Mouse (Mus musculus) kidney, adult 2 months (tissue): Measurements from ENCODE around the gene Gtpbp3. TPM values are rescaled to one million over a fixed set of nuclear protein-coding genes. Genes with fewer than 3 reads are reported as not detected.

Experiments used
- DNase-seq: peaks from one replicate; pipeline ENCODE4 v3.0.0; 2021
- H3K27ac ChIP-seq: fragments of 200-500 bp; 2 replicates; pipeline ENCODE4 v1.5.1; 2012; ENCODE audit warnings: low read depth, low read length, control low read depth, inconsistent platforms; ENCODE audit not compliant: insufficient read depth
- H3K27me3 ChIP-seq: fragments of 200-500 bp; replicated peaks from 2 replicates; pipeline ENCODE4 v1.6.1; 2012; ENCODE audit warnings: mild to moderate bottlenecking, moderate library complexity, low read length, inconsistent platforms; ENCODE audit not compliant: control insufficient read depth, insufficient read depth
- H3K36me3 ChIP-seq: fragments of 200-500 bp; 2 replicates; pipeline ENCODE4 v1.6.1; 2012; ENCODE audit warnings: mild to moderate bottlenecking, moderate library complexity, low read length, inconsistent platforms; ENCODE audit not compliant: control insufficient read depth, insufficient read depth
- H3K4me1 ChIP-seq: fragments of 200-500 bp; 2 replicates; pipeline ENCODE4 v1.6.1; 2011; ENCODE audit warnings: low read length; ENCODE audit not compliant: control insufficient read depth, insufficient read depth
- H3K4me3 ChIP-seq: fragments of 200-500 bp; 2 replicates; pipeline ENCODE4 v1.5.1; 2011; ENCODE audit warnings: mild to moderate bottlenecking, low read depth, low read length, control low read depth; ENCODE audit not compliant: insufficient read depth
- CTCF ChIP-seq: fragments of 200-500 bp; conservative IDR thresholded peaks from 2 replicates; pipeline ENCODE4 v1.5.1; 2011; ENCODE audit warnings: low read depth, mild to moderate bottlenecking, control low read depth, low read length, moderate library complexity, mixed read lengths; ENCODE audit not compliant: insufficient read depth, insufficient read length
- POLR2A ChIP-seq: fragments of 200-500 bp; IDR thresholded peaks from one replicate; pipeline ENCODE4 v1.6.1; 2011; ENCODE audit warnings: low read depth, low read length, control low read depth
- WGBS: fragments of 180-500 bp; shearing (Covaris S2); methylation state at CpG from one replicate; pipeline ENCODE4 v1.1.7; 2018; 5-methylcytosine and 5-hydroxymethylcytosine counted together
- polyA plus RNA-seq: library from polyadenylated mRNA; depleted of rRNA; stranded (reverse); fragments of >200 nt; gene quantifications from 2 replicates; pipeline ENCODE4 v1.2.3, GENCODE M21; 2012

Gene Gtpbp3
- polyA plus RNA-seq, 1 experiment, result 20.2 TPM

DNA sequence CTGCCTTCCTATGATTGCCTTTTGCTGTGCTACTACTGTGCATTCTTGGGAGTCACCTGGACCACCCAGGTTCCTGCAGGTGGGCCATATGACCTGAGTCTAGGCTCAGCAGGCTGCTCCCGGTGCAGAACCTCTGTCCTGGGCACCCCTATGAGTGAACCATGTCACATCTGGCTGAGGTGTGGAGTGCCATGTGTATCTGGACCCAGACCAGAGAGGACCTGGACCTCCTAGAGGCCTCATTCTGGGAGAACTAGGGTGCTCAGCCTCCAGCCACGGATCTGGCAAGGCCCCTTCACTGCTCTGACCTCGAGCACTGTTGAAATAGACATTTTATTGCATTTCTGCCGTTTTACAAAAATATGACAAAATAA lies 12.2 kb upstream of the Gtpbp3 start:
- no peak overlapping the region for H3K4me3 ChIP-seq
- TF ChIP-seq CTCF (no peak), POLR2A (no peak)
- peaks cover 2% of the 10 kb centered on the region; the same call in 1 of the 2 replicates for H3K4me1 ChIP-seq
- H3K27ac ChIP-seq, result no peak overlapping the region
- H3K36me3 ChIP-seq, result no peaks in the 10 kb centered on the region
- 38% methylated on average over 4 of the region's 4 CpGs for WGBS
- no peaks in the 10 kb centered on the region for H3K27me3 ChIP-seq
- DNase-seq, result no peak

DNA sequence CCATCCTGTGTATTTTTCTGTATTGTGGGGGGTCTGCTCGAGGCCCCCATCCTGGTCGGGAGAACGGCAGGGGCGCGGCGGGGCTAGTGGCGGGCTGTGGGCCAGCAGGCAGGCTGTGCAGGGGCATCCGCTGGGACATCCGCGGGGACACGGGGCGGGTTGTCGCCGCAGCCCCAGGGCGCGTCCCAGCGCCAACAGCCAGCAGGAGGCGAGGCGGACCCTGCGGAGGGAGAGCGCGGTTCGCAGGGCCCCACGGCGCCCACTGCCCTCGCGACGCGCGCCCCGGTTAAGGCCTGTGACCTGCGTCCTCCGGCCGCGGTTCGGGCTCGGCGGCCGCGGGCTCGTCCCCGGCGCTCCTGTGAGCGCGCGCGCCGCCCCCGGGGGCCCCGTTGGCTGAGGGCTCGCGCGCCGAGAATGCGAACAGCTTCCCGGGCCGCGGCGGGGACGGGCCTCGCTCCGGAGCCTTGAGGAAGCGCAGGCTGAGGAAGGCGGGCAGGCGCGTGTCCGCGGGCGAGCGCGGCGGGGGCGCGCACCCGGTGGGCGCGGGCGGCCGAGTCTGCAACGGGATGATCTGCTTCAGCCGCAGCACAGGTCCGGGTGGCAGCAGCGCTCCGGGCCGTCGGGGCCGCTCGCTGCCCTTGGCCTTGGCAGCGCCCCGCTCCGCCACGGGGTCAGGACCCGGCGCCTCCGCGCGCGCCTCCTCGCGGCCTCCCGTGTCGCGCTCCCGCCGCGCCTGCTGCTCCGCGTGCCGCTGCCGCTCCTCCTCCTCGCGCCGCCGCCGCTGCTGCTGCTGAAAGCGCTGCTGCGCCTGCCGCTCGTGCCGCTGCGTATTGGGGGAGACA lies 11.6 kb upstream of the Gtpbp3 start:
- H3K27me3 ChIP-seq, result no peaks in the 10 kb centered on the region
- peak overlapping the region; percentile 57 for H3K4me3 ChIP-seq
- peak; percentile 84 for DNase-seq
- H3K36me3 ChIP-seq, result no peaks in the 10 kb centered on the region
- TF ChIP-seq POLR2A (no peak), CTCF (no peak)
- H3K27ac ChIP-seq, result peak overlapping the region; percentile 17
- H3K4me1 ChIP-seq, result peaks cover 2% of the 10 kb centered on the region; the same call in 1 of the 2 replicates
- 1% methylated on average over 116 of the region's 121 CpGs for WGBS

DNA sequence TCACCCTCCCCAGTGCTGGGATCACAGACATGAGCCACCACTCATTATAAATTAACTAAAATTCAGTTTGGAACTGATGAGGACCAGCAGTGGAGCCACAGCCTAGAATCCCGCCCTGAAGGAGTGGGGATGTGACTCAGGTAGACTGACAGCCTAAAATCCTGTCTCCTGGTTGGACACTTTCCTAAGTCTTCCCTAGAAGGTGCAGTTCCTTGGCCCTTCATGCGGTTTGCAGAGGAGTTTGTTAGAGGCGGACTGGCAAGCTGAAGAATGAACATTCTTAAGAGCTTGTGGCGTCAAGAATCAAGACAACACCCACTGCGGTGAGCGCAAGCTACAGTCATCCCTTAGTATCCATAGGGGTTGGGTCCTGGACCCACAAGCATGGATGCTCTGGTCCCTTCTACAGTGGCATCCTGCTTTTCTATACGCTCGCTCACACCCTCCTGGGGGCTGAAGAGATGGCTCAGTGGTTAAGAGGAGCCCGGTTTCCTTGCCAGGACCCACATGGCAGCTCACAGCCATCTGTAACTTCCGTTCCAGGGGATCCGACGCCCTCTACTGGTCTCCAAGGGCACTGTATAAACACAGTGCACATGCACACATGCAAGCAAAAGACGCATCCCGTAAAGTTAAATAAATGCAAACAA lies 10.6 kb upstream of the Gtpbp3 start:
- no peaks in the 10 kb centered on the region for H3K36me3 ChIP-seq
- no peak overlapping the region for H3K27ac ChIP-seq
- no peaks in the 10 kb centered on the region for H3K27me3 ChIP-seq
- 65% methylated on average over 14 of the region's 14 CpGs for WGBS
- DNase-seq, result no peak
- H3K4me3 ChIP-seq, result no peak overlapping the region
- peaks cover 2% of the 10 kb centered on the region; the same call in 1 of the 2 replicates for H3K4me1 ChIP-seq
- TF ChIP-seq POLR2A (no peak), CTCF (peak; percentile 47)

DNA sequence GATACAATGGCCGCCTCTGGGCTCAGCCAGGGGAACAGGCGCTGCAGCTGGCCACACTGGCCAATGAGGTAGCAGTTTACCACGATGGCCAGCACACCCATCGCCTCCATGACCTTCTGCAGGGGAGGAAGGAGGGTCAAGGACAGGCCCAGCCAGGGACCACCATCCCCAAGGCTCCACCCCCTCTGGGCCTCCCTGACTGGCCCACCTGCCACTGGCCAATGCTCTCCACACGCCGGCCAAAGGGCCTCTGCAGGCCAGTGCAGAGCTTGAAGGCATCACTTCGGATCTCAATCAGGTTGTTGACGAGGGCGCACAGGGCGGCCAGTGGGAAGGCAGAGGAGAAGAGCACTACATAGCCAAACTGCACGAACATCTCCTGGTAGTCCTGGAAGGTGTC lies 9.0 kb upstream of the Gtpbp3 start:
- Histone ChIP-seq H3K27me3 (no peaks in the 10 kb centered on the region), H3K27ac (no peak overlapping the region), H3K4me1 (peaks cover 2% of the 10 kb centered on the region; the same call in 1 of the 2 replicates), H3K36me3 (no peaks in the 10 kb centered on the region), H3K4me3 (no peak overlapping the region)
- no peak for DNase-seq
- 93% methylated on average over 11 of the region's 11 CpGs for WGBS
- no peak for TF ChIP-seq CTCF
- TF ChIP-seq POLR2A, result no peak

DNA sequence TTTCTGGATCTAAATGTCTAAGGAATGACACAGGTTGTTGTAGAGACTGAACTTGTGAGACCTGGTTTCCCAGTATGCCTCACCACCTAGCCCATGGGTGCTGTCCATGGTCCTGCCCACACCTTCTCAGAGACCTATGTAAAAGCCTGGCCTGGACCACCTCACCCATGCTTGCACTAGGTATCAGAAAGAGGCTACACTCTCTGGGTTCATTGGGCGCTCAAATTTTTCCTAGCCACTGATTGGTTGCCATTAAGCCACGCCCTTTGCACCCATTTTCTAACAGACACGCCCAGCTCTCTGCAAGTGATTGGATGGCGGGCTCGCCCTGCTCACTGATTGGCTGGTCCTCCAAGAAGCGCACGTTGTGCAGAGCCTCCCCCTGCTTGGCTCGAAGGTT lies 4.0 kb upstream of the Gtpbp3 start:
- TF ChIP-seq POLR2A, result no peak
- no peak for TF ChIP-seq CTCF
- H3K4me1 ChIP-seq, result no peaks in the 10 kb centered on the region
- 68% methylated on average over 8 of the region's 8 CpGs for WGBS
- no peak overlapping the region for H3K4me3 ChIP-seq
- H3K27ac ChIP-seq, result no peak overlapping the region
- peak; percentile 50 for DNase-seq
- no peaks in the 10 kb centered on the region for H3K36me3 ChIP-seq
- no peaks in the 10 kb centered on the region for H3K27me3 ChIP-seq

DNA sequence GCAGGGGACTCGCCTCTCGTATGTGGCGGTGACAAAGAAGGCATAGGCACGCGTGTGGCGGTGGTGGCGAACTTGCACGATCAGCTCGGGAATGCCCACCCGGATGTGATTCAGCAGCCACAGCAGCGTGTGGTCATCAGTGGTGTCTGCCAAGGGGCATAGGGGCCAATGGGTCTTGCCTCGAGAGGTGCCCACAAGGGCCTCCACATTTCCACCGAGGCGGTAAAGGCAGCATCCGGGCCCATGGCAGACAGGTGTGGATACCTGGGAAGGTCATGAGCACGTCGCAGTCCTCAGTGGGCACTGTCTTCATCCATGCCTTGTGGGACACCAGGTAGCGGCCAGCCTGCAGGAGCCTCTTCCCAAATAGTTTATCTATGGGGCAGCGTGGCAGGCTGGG lies 3.2 kb upstream of the Gtpbp3 start:
- H3K27ac ChIP-seq, result no peak overlapping the region
- no peak for DNase-seq
- H3K4me1 ChIP-seq, result peaks cover 4% of the 10 kb centered on the region; the same call in 1 of the 2 replicates
- no peaks in the 10 kb centered on the region for H3K36me3 ChIP-seq
- H3K27me3 ChIP-seq, result no peaks in the 10 kb centered on the region
- no peak for TF ChIP-seq POLR2A
- TF ChIP-seq CTCF, result no peak
- WGBS, result 95% methylated on average over 19 of the region's 19 CpGs
- H3K4me3 ChIP-seq, result no peak overlapping the region
